Mouse (Mus musculus) B cell, adult (primary cell): Measurements from ENCODE around the gene Duxbl1. TPM values are rescaled to one million over a fixed set of nuclear protein-coding genes. Genes with fewer than 3 reads are reported as not detected.

Source experiments
- total RNA-seq: library from RNA; stranded (reverse); gene quantifications from 4 replicates; pipeline ENCODE4 v1.2.4, GENCODE M21; 2023; ENCODE audit not compliant: inconsistent age

Gene Duxbl1
- total RNA-seq, result not detected in 4 replicates

GRCm38 (mm10) chr14:25978371-25979241 lies at the start of gene Duxbl1:
Gene Duxbl1 (plus strand): TSS chr14:25978577.

GRCm38 (mm10) chr14:25938004-25938403 lies 40.4 kb upstream of the Duxbl1 start, which contains the start of gene Cphx1:
Gene Cphx1 (plus strand): TSS chr14:25938304.

Other genes starting within 250 kb of the Duxbl1 start
- gene Zcchc24, start 209.5 kb upstream of the Duxbl1 start, total RNA-seq, result 18.6 to 20.3 TPM (median 19.7 TPM) in 4 replicates
- 80.3 to 87.7 TPM (median 84.2 TPM) in 4 replicates for gene Anxa11, start 136.4 kb upstream of the Duxbl1 start, total RNA-seq
- not detected in 4 replicates for gene Plac9a, start 75.5 kb upstream of the Duxbl1 start, total RNA-seq
- gene Tmem254a, start 50.9 kb upstream of the Duxbl1 start, total RNA-seq, result 4.3 to 8.0 TPM (median 6.6 TPM) in 4 replicates
- gene Cphx1, start 40.3 kb upstream of the Duxbl1 start, total RNA-seq, result not detected in 4 replicates
- gene Gm9780, start 64.1 kb downstream of the Duxbl1 start, total RNA-seq, result not detected in 4 replicates
- 12.6 to 22.2 TPM (median 16.8 TPM) in 4 replicates for gene Tmem254c, start 88.8 kb downstream of the Duxbl1 start, total RNA-seq
- gene Cphx2, start 102.9 kb downstream of the Duxbl1 start, total RNA-seq, result not detected in 4 replicates
- gene Cphx3, start 103.7 kb downstream of the Duxbl1 start, total RNA-seq, result not detected in 4 replicates
- not detected in 4 replicates for gene Duxbl2, start 139.8 kb downstream of the Duxbl1 start, total RNA-seq
- not detected in 4 replicates for gene Plac9b, start 203.9 kb downstream of the Duxbl1 start, total RNA-seq
- gene Tmem254b, start 228.5 kb downstream of the Duxbl1 start, total RNA-seq, result 5.6 to 7.9 TPM (median 6.8 TPM) in 4 replicates